Mouse (Mus musculus) embryonic stem cell, embryonic (primary cell): Measurements from ENCODE around the gene Tbc1d4.

Experiments
- CTCF ChIA-PET, 4 experiments: fragments of 300-600 bp in 2 of 4; fragments of 350-600 bp in 2 of 4; sonication (Branson Sonifier 250); formaldehyde crosslinking; loops; one replicate each; lab custom pipeline; 2022; ENCODE audit warnings: inconsistent platforms in 2 of 4; lab: Charles Lee
- POLR2A ChIA-PET, 4 experiments: fragments of 300-600 bp in 2 of 4; fragments of 350-600 bp in 2 of 4; sonication (Branson Sonifier 250); formaldehyde crosslinking; loops; one replicate each; lab custom pipeline; 2022; ENCODE audit warnings: antibody characterized with exemption in 4 of 4, inconsistent platforms in 1 of 4; lab: Charles Lee

Tbc1d4 gene

DNA sequence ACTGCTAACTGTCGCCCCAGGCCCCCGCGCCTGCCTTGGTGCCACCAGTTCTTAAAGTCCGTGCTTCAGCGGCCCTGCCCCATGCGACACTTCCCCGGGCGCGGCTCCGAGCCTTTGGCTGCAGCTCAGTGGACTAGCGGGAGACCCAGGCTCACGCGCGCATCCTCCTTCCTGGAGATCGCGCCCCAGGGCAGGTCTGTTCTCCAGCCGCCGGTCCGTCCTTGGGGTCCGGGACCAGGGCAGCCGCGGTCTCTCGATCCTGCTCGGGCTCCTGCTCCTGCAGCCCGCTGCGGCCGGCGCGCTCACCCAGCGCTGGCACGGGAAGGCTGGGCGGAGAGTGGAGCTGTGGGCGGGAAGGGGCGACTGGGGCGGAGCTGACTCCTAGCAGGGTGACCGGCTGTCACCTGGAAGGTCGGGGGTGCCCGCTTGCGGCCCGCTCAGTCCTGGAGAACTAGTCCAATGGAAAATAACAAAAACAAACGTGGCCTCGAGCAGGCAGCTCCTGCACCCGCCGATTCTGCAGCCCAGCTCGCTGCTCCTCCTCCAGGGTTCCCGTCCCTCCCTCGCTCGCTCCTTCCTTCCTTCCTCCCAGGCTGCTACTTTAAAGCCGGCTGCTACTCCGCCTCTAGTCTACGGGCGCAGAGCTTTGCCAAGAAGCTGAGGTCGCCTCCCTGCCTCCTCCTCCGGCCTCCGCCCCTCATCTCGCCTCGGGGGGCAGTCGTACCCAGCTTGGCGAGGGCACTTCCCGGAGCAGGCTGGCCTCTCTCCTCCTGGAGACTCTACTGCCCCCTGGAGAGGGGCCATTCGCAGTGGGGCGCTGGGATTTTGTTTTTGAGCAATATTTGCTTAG, at the start of gene Tbc1d4:
Tbc1d4 (minus strand) TSS at position 673 of the 850 bp plus-strand sequence.
- CTCF ChIA-PET: interaction anchor here (0.6 to 2.1 kb wide), 15 partner anchors 11 to 262 kb away, joined by 3 to 12 read pairs (median 4); partner anchors contain the start of genes Uchl3 (in 2 of the 4), Gm9922 (in 1 of the 4) and Lmo7 (in 1 of the 4)
- POLR2A ChIA-PET: interaction anchor here in 3 of 4 experiments (0.6 to 1.6 kb wide), 16 partner anchors 9 to 1373 kb away, joined by 3 to 6 read pairs (median 4); partner anchors contain the start of genes Uchl3 (in 2 of the 3), Gm9922 (in 1 of the 3) and Lmo7 (in 1 of the 3)

- CTCF ChIA-PET: interaction anchor here in 1 of 4 experiments (0.6 kb wide), 1 partner anchor 18 kb away, joined by 3 read pairs; no protein-coding TSS in a partner anchor
- POLR2A ChIA-PET: interaction anchor here in 2 of 4 experiments (0.5 to 1.5 kb wide), 3 partner anchors 9 to 88 kb away, joined by 3 to 4 read pairs (median 3); no protein-coding TSS in a partner anchor
These were observed 47.3 kb upstream of the Tbc1d4 start for GRCm38 (mm10) chr14:101656307-101656706.

- CTCF ChIA-PET: interaction anchor here in 1 of 4 experiments (1.0 to 1.4 kb wide), 2 partner anchors 15 to 46 kb away, joined by 4 to 6 read pairs; partner anchors contain the start of gene Tbc1d4
- POLR2A ChIA-PET: interaction anchor here in 3 of 4 experiments (1.1 to 1.4 kb wide), 4 partner anchors 9 to 46 kb away, joined by 3 to 5 read pairs (median 4); partner anchors contain the start of gene Tbc1d4 (in 1 of the 3)
These were observed 45.5 kb upstream of the Tbc1d4 start for GRCm38 (mm10) chr14:101654526-101654909.

GRCm38 (mm10) chr14:101653581-101654525, 44.9 kb upstream of the Tbc1d4 start, which contains the start of gene Uchl3:
Gene Uchl3 (plus strand): TSS chr14:101653967.
- ChIA-PET CTCF (interaction anchor here in 3 of 4 experiments (0.5 to 1.4 kb wide), 17 partner anchors 8 to 295 kb away, joined by 3 to 8 read pairs (median 4); partner anchors contain the start of gene Tbc1d4 (in 2 of the 3)), POLR2A (interaction anchor here (0.5 to 1.4 kb wide), 15 partner anchors 8 to 1415 kb away, joined by 3 to 6 read pairs (median 4); partner anchors contain the start of gene Tbc1d4 (in 2 of the 4))

DNA sequence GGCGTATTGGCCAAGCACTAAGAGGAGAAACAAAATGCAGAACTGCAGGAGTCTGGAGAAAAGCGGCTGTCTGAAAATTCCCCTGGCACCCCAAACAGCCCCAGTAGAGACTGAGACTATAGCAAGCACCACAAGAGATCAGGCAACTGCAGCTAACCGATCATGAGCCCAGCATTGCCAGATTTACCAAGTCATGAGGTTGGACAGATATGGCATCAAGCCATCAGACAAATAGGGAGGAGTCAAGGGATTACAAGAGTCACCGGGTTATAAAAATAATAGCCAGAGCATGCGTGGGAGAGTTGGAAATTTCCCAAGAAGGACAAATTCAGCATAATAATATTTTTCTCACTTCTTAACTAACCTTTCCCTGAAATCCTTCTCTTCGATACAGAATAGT, 43.6 kb upstream of the Tbc1d4 start:
- CTCF ChIA-PET: interaction anchor here in 1 of 4 experiments (1.3 kb wide), 1 partner anchor 44 kb away, joined by 7 read pairs; the partner anchor contains the start of gene Tbc1d4
- POLR2A ChIA-PET: no interaction called here

DNA sequence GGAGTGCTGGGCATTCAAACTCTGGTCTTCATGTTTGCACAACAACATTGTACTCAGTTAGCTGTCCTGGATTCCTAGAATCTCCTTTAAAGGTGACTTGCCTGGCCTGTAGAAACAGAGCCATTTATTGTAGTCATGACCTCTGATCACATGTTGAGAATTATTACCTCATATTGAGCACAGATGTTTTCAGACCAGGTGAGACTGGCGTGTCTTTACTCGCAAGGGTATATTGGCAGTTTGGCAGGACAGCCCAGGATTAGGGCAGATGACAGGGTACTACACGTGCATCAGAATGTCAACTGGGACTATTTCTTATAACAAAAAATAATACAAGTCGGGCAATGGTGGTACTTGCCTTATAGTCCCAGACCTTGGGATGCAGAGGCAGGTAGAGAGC, 41.6 kb upstream of the Tbc1d4 start:
- CTCF ChIA-PET: no interaction called here
- POLR2A ChIA-PET: interaction anchor here in 3 of 4 experiments (1.0 to 1.4 kb wide), 3 partner anchors 8 to 42 kb away, joined by 3 to 4 read pairs (median 3); partner anchors contain the start of gene Commd6 (in 1 of the 3)

DNA sequence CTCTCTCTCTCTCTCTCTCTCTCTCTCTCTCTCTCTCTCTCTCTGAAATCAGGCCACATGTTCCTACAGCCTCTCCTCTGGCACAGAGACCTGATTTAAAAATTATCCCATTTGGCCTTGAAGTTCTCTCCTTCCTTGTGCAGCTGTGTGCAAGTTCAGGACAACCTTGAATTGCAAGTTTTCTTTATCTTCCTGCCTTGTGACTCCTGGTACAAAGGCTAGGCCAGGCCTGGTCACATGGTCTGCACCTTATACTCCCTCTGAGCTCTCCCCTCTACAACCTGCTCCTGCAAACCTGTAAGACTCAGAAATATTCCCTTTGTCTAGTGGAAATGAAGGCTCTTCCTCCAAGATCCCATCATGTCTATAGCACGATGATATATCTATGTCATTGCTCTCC, 36.0 kb upstream of the Tbc1d4 start:
- ChIA-PET CTCF (interaction anchor here in 2 of 4 experiments (0.6 to 1.1 kb wide), 2 partner anchors 9 to 265 kb away, joined by 3 to 4 read pairs; partner anchors contain the start of gene Uchl3 (in 1 of the 2)), POLR2A (no interaction called here)

GRCm38 (mm10) chr14:101640153-101640843, 31.3 kb upstream of the Tbc1d4 start, which contains the start of gene Commd6:
Gene Commd6 (minus strand): TSS chr14:101640686.
- ChIA-PET CTCF (interaction anchor here in 1 of 4 experiments (1.3 kb wide), 1 partner anchor 14 kb away, joined by 4 read pairs; the partner anchor contains the start of gene Uchl3), POLR2A (interaction anchor here (0.6 to 1.5 kb wide), 5 partner anchors 11 to 19 kb away, joined by 3 to 5 read pairs (median 3); partner anchors contain the start of gene Uchl3 (in 3 of the 4))

GRCm38 (mm10) chr14:101637381-101637780, 28.4 kb upstream of the Tbc1d4 start:
- POLR2A ChIA-PET: interaction anchor here in 1 of 4 experiments (1.7 to 2.3 kb wide), 2 partner anchors 16 to 22 kb away, joined by 5 to 7 read pairs; partner anchors contain the start of gene Uchl3
- CTCF ChIA-PET: interaction anchor here in 2 of 4 experiments (0.9 to 1.2 kb wide), 2 partner anchors 9 to 28 kb away, joined by 3 read pairs; partner anchors contain the start of gene Tbc1d4 (in 1 of the 2)

DNA sequence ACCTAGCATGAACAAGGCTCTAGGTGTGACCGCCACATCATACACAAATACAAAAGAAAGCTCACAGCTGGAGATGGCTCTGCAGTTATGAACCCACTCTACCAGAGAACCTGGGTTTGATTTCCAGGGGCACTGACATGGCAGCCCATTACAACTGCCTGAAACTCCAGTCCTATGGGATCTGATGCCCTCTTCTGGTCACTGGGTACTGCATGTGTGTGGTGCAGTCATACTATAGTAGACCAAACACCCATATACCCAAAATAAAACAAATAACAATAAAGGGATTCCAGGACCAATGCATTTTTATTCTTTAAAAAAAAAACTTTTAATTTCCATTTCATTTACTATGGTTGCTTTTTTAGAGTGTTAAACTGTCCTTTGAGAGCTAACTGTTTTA, 26.8 kb upstream of the Tbc1d4 start:
- ChIA-PET POLR2A (interaction anchor here in 2 of 4 experiments (0.6 to 0.7 kb wide), 2 partner anchors 36 to 165 kb away, joined by 3 to 5 read pairs; no protein-coding TSS in a partner anchor), CTCF (interaction anchor here in 2 of 4 experiments (0.6 to 1.2 kb wide), 3 partner anchors 27 to 592 kb away, joined by 3 to 10 read pairs (median 7); partner anchors contain the start of gene Tbc1d4 (in 1 of the 2))

- ChIA-PET POLR2A (no interaction called here), CTCF (interaction anchor here in 1 of 4 experiments (0.6 kb wide), 1 partner anchor 12 kb away, joined by 4 read pairs; no protein-coding TSS in a partner anchor)
These were observed 21.6 kb upstream of the Tbc1d4 start for GRCm38 (mm10) chr14:101630548-101630947.

DNA sequence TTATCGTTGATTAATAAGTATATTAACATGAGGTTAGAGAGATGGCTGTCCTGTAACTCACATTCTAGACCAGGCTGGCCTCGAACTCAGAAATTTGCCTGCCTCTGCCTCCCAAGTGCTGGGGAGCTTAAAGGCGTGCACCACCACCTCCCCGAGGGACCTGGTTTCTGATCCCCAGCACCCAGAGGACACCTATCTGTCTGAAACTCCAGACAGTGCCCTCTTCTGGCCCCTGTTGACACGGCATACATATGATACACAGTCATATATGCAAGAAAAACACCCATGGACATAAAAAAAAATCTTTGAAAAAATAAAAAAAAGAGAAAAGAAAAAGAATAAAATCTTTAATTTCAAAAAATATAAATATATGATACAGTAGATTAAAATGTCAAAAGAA, 8.7 kb upstream of the Tbc1d4 start:
- ChIA-PET CTCF (interaction anchor here in 1 of 4 experiments (1.2 kb wide), 1 partner anchor 36 kb away, joined by 4 read pairs; the partner anchor contains the start of gene Uchl3), POLR2A (no interaction called here)

- ChIA-PET CTCF (interaction anchor here in 1 of 4 experiments (0.7 kb wide), 1 partner anchor 304 kb away, joined by 3 read pairs; no protein-coding TSS in a partner anchor), POLR2A (interaction anchor here in 1 of 4 experiments (0.5 to 2.2 kb wide), 3 partner anchors 16 to 80 kb away, joined by 3 to 7 read pairs (median 3); no protein-coding TSS in a partner anchor)
These were observed 7.2 kb upstream of the Tbc1d4 start for GRCm38 (mm10) chr14:101616178-101616577.

DNA sequence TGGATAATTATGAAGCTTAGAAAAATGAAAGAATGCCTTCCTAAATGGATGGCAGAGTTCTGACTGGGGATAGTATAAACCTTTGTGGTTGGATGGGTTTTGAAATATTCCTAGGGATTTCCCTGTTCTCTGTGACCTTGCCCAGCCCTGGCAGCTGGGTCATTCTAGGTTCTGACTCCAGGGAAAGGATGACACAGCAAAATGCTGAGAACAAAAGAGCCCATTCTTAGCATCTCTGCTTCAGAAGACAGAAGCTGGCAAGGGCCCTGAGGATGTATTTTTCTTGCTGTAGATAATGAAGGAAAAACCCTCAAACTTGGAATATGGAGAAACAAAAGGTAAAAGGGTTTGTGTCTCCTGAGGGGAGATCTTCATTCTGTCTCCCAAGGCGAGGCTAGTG, 4.2 kb upstream of the Tbc1d4 start:
- ChIA-PET CTCF (no interaction called here), POLR2A (interaction anchor here in 2 of 4 experiments (1.0 to 2.1 kb wide), 3 partner anchors 10 to 15 kb away, joined by 4 to 5 read pairs (median 4); no protein-coding TSS in a partner anchor)

GRCm38 (mm10) chr14:101610701-101611100, 1.7 kb upstream of the Tbc1d4 start:
- POLR2A ChIA-PET: no interaction called here
- CTCF ChIA-PET: no interaction called here
